Mouse (Mus musculus): Measurements from ENCODE around the gene Thtpa. TPM values are rescaled to one million over a fixed set of nuclear protein-coding genes. Genes with fewer than 3 reads are reported as not detected.

Thtpa gene
- total RNA-seq, 4 experiments from 2014 or later = 13.4 to 15.6 (median 14.9) TPM

GRCm38 (mm10) chr14:55105386-55105785 lies 10.8 kb downstream of the Thtpa start:
- DNase-seq (ENCODE audit: low spot score in 2 of 2) = no peak

GRCm38 (mm10) chr14:55105836-55106809 lies 11.5 kb downstream of the Thtpa start, which contains the start of gene Ap1g2:
TSS of gene Ap1g2 (minus strand) at chr14:55106593.
- DNase-seq (ENCODE audit: low spot score in 2 of 2) = peak; percentile 73 to 78

- no peak for DNase-seq (ENCODE audit: low spot score in 2 of 2)
Measured at GRCm38 (mm10) chr14:55106990-55107389, 12.4 kb downstream of the Thtpa start.

- DNase-seq (ENCODE audit: low spot score in 2 of 2) = no peak
Measured at GRCm38 (mm10) chr14:55108202-55108870, 13.8 kb downstream of the Thtpa start.

- DNase-seq (ENCODE audit: low spot score in 2 of 2) = no peak
Measured at GRCm38 (mm10) chr14:55109048-55109873, 14.7 kb downstream of the Thtpa start.

GRCm38 (mm10) chr14:55110076-55110475 lies 15.5 kb downstream of the Thtpa start:
- no peak for DNase-seq (ENCODE audit: low spot score in 2 of 2)

- DNase-seq (ENCODE audit: low spot score in 2 of 2) = no peak
Measured at GRCm38 (mm10) chr14:55111720-55112119, 17.1 kb downstream of the Thtpa start.

GRCm38 (mm10) chr14:55113351-55113974 lies 18.9 kb downstream of the Thtpa start:
- DNase-seq (ENCODE audit: low spot score in 2 of 2) = no peak

- no peak for DNase-seq (ENCODE audit: low spot score in 2 of 2)
Measured at GRCm38 (mm10) chr14:55113975-55114645, 19.5 kb downstream of the Thtpa start.

- peak in 1 of 2 experiments; percentile 31 for DNase-seq (ENCODE audit: low spot score in 2 of 2)
Measured at GRCm38 (mm10) chr14:55114759-55115701, 20.4 kb downstream of the Thtpa start.

GRCm38 (mm10) chr14:55115846-55116245 lies 21.3 kb downstream of the Thtpa start:
- no peak for DNase-seq (ENCODE audit: low spot score in 2 of 2)

- no peak for DNase-seq (ENCODE audit: low spot score in 2 of 2)
Measured at GRCm38 (mm10) chr14:55116425-55117200, 22.0 kb downstream of the Thtpa start, which contains the start of gene Jph4. TSS of gene Jph4 (minus strand) at chr14:55116935.

GRCm38 (mm10) chr14:55118852-55119251 lies 24.3 kb downstream of the Thtpa start:
- DNase-seq (ENCODE audit: low spot score in 2 of 2) = no peak

GRCm38 (mm10) chr14:55119421-55120134 lies 25.0 kb downstream of the Thtpa start:
- DNase-seq (ENCODE audit: low spot score in 2 of 2) = no peak

GRCm38 (mm10) chr14:55121947-55122346 lies 27.4 kb downstream of the Thtpa start:
- peak; percentile 68 to 74 for DNase-seq (ENCODE audit: low spot score in 2 of 2)

GRCm38 (mm10) chr14:55122359-55122758 lies 27.8 kb downstream of the Thtpa start:
- DNase-seq (ENCODE audit: low spot score in 2 of 2) = no peak

GRCm38 (mm10) chr14:55125711-55126110 lies 31.1 kb downstream of the Thtpa start:
- DNase-seq (ENCODE audit: low spot score in 2 of 2) = no peak

- no peak for DNase-seq (ENCODE audit: low spot score in 2 of 2)
Measured at GRCm38 (mm10) chr14:55126521-55126920, 31.9 kb downstream of the Thtpa start.
